Mouse (Mus musculus) kidney, adult 2 months (tissue): ENCODE measurements at regions not wholly inside any gene's neighbourhood (a gene's known extent, or its start where the extent isn't known, plus 50 kb on each side); places are given as distances from the start of the nearest gene placed in this dataset.

ENCODE experiments used
- CTCF ChIP-seq: fragments of 200-500 bp; conservative IDR thresholded peaks from 2 replicates; pipeline ENCODE4 v1.5.1; 2011; ENCODE audit warnings: low read depth, mild to moderate bottlenecking, control low read depth, low read length, moderate library complexity, mixed read lengths; ENCODE audit not compliant: insufficient read depth, insufficient read length
- POLR2A ChIP-seq: fragments of 200-500 bp; IDR thresholded peaks from one replicate; pipeline ENCODE4 v1.6.1; 2011; ENCODE audit warnings: low read depth, low read length, control low read depth

- TF ChIP-seq CTCF = no peak
- no peak for TF ChIP-seq POLR2A
These were observed 682.3 kb upstream of the Intu start for GRCm38 (mm10) chr3:39848829-39849228.
